Comparison of ENCODE assay signal across 26 mouse cellular contexts in the genomic region with DNA sequence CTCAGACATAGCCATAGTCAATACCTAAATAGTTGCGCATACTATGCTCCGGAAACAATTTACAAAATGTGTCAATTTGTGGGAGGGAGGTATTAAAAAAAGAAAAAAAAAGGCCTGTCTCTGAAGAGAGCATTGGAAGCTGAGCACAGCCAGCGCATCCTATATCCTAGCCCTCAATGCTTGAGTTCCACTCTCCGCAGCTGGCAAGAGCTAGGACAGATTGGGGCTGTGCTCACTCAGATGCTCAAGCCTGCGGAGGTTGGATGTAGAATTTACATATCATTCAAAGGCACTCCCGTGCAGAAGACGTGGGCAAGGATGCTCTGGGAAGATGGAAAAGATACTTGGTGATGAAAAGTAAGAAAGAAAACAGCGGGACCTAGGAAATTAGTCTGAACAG. TPM values are rescaled to one million over a fixed set of nuclear protein-coding genes. Genes with fewer than 3 reads are reported as not detected.
DNase-seq lines count a peak whose midpoint lies in the region; ATAC-seq and TF ChIP-seq lines count a peak whose summit lies in the region.
"Had no signal": no experiment of that assay in that cellular context is flagged by ENCODE, and none has a peak within 500 bp of the region (broad histone marks: within the 10 kb centered on the region; RNA-seq: fewer than 3 reads in every experiment).

No protein-coding gene starts in this region.

- H3K27me3 ChIP-seq in ES-Bruce4 (ENCODE audit: control insufficient read depth, insufficient read depth, low read length, poor library complexity, severe bottlenecking): no peaks in the 10 kb centered on the region
- H3K27me3 ChIP-seq: embryonic facial prominence, embryonic 13.5 days; embryonic facial prominence, embryonic 15.5 days; Patski had no signal

- TF ChIP-seq CTCF in ES-Bruce4 (IDR thresholded peaks at IDR 0.05; ENCODE audit: low read depth, low read length): no peak

- no peak for TF ChIP-seq EP300 in ES-Bruce4 (IDR thresholded peaks at IDR 0.05; ENCODE audit: insufficient read depth, low read depth, low read length)

- no peaks in the 10 kb centered on the region for H3K4me1 ChIP-seq in ES-Bruce4 (ENCODE audit: control insufficient read depth, insufficient read depth, low read length)
- H3K4me1 ChIP-seq: embryonic facial prominence, embryonic 13.5 days; embryonic facial prominence, embryonic 15.5 days; forebrain, embryonic 10.5 days had no signal

- ATAC-seq in frontal cortex, adult (ENCODE audit: low TSS enrichment): peak; percentile 95
- ATAC-seq: activated CD4-positive, CD25-positive, alpha-beta regulatory T cell, adult 4 months; forebrain, embryonic 14.5 days; forebrain, embryonic 16.5 days; Patski had no signal

- H3K36me3 ChIP-seq in ES-Bruce4 (ENCODE audit: control insufficient read depth, insufficient read depth, low read length, poor library complexity, severe bottlenecking): no peaks in the 10 kb centered on the region
- H3K36me3 ChIP-seq: embryonic facial prominence, embryonic 13.5 days; embryonic facial prominence, embryonic 15.5 days; forebrain, embryonic 10.5 days; G1E had no signal

- TF ChIP-seq POLR2A in ES-Bruce4 (IDR thresholded peaks at IDR 0.05; ENCODE audit: insufficient read depth, low read length): no peak

- no peak overlapping the region for H3K27ac ChIP-seq in ES-Bruce4 (ENCODE audit: insufficient read depth, low read length)
- H3K27ac ChIP-seq: embryonic facial prominence, embryonic 13.5 days; embryonic facial prominence, embryonic 15.5 days; forebrain, embryonic 10.5 days had no signal

- H3K4me3 ChIP-seq in ES-Bruce4 (ENCODE audit: low read depth, low read length): 0 out of 2 replicates have a peak overlapping the region, but pooled peaks have one; percentile 6
- H3K4me3 ChIP-seq: embryonic facial prominence, embryonic 13.5 days; embryonic facial prominence, embryonic 15.5 days; erythroblast, embryonic 14.5 days; forebrain, embryonic 10.5 days had no signal

- no peak overlapping the region for H3K9ac ChIP-seq in ES-Bruce4 (ENCODE audit: low read depth, poor library complexity, severe bottlenecking)
- H3K9ac ChIP-seq: embryonic facial prominence, embryonic 13.5 days; embryonic facial prominence, embryonic 15.5 days had no signal

- no peak for DNase-seq in frontal cortex, postnatal 36 days (ENCODE audit: low spot score in 2 of 2)
- DNase-seq in right cerebral cortex, adult 18-20 months: peak; percentile 19
- DNase-seq in right cerebral cortex, postnatal 36 days (ENCODE audit: low spot score in 2 of 2): no peak
- peak; percentile 29 for DNase-seq in brain, adult 2 months (ENCODE audit: low read depth, low spot score)
- no peak for DNase-seq in urinary bladder, adult 18-20 months (ENCODE audit: low spot score in 2 of 2)
- DNase-seq: adrenal gland, adult 8-10 months; adrenal gland, postnatal 14 days; adrenal gland, postnatal 36 days; cerebellum, adult 11 months; cerebellum, adult 18-20 months; cerebellum, adult 8-10 months; cerebellum, adult 9-11 months; cerebellum, postnatal 14 days; cerebellum, postnatal 36 days; embryo, embryonic 11 days had no signal

- no peaks in the 10 kb centered on the region for H3K9me3 ChIP-seq in ES-Bruce4 (replicated peaks; ENCODE audit: control insufficient read depth, insufficient read depth, low read length, poor library complexity, severe bottlenecking)
- H3K9me3 ChIP-seq: embryonic facial prominence, embryonic 13.5 days; embryonic facial prominence, embryonic 15.5 days; forebrain, embryonic 10.5 days; G1E had no signal

RNA-seq across cellular contexts. Expression of a gene that starts 14.9 kb away (rescaled TPM):
- 26.9 and 31.8 TPM in 2 replicates for polyA plus RNA-seq in ES-Bruce4 (2011; ENCODE audit: insufficient read depth, insufficient read length, low read depth, missing spikeins)

RNA-seq across cellular contexts. Expression of a gene that starts 42.8 kb away (rescaled TPM):
- polyA plus RNA-seq in ES-Bruce4 (2011; ENCODE audit: insufficient read depth, insufficient read length, low read depth, missing spikeins): 148 and 163 TPM in 2 replicates

Comparison
In these comparisons a context has a peak if more than half of its experiments do, and no peak if none do; other contexts are left out.
1. DNase-seq: peak in right cerebral cortex, adult 18-20 months (single experiment) and brain, adult 2 months (single experiment); none in frontal cortex, postnatal 36 days (0 of 2), right cerebral cortex, postnatal 36 days (0 of 2) and urinary bladder, adult 18-20 months (0 of 2).